Mouse (Mus musculus): ENCODE results near the gene Atg5.

- TF ChIP-seq MAX (IDR thresholded peaks at IDR 0.05; ENCODE audit: low read depth) (no peak), POLR2A (IDR thresholded peaks at IDR 0.05; ENCODE audit: insufficient read length, low read depth) (no peak), POLR2AphosphoS2 (IDR thresholded peaks at IDR 0.05; ENCODE audit: insufficient read length, low read depth) (no peak), TCF12 (IDR thresholded peaks at IDR 0.05; ENCODE audit: insufficient read depth, poor library complexity, severe bottlenecking) (no peak), MYOD1 (IDR thresholded peaks at IDR 0.05; ENCODE audit: control insufficient read depth in 1 of 3, insufficient read length in 2 of 3, low read depth in 2 of 3) (no peak), E2F4 (IDR thresholded peaks at IDR 0.05; ENCODE audit: insufficient read depth) (no peak), CEBPB (IDR thresholded peaks at IDR 0.05; ENCODE audit: insufficient read depth, poor library complexity, severe bottlenecking) (no peak), TCF3 (IDR thresholded peaks at IDR 0.05; ENCODE audit: insufficient read length, low read depth) (no peak), USF1 (IDR thresholded peaks at IDR 0.05; ENCODE audit: low read depth) (no peak)
These were observed 1.1 kb downstream of the Atg5 start for GRCm38 (mm10) chr10:44269211-44269610.

Measured in myocyte (in vitro differentiated cells).